Mouse (Mus musculus) CH12.LX (cell line): ENCODE measurements at regions not wholly inside any gene's neighbourhood (a gene's known extent, or its start where the extent isn't known, plus 50 kb on each side); places are given as distances from the start of the nearest gene placed in this dataset.

ENCODE experiments used
- CTCF ChIP-seq, 2 experiments: IDR thresholded peaks in 1 of 2; conservative IDR thresholded peaks in 1 of 2; 2 replicates each; pipeline ENCODE4 v1.5.1; 2011 to 2012; ENCODE audit warnings: low read depth in 2 of 2, low read length in 2 of 2, improper control_type of control experiment in 1 of 2, inconsistent platforms in 1 of 2, mild to moderate bottlenecking in 1 of 2, moderate library complexity in 1 of 2
- EP300 ChIP-seq: IDR thresholded peaks from 2 replicates; pipeline ENCODE4 v1.6.1; 2011; ENCODE audit warnings: low read length, improper control_type of control experiment
- HCFC1 ChIP-seq: IDR thresholded peaks from 2 replicates; pipeline ENCODE4 v1.6.1; 2012; ENCODE audit warnings: low read depth, mild to moderate bottlenecking, inconsistent platforms, low read length, improper control_type of control experiment
- MAX ChIP-seq: IDR thresholded peaks from 2 replicates; pipeline ENCODE4 v1.6.1; 2011; ENCODE audit warnings: low read length, improper control_type of control experiment
- POLR2A ChIP-seq: IDR thresholded peaks from 2 replicates; pipeline ENCODE4 v1.6.1; 2011; ENCODE audit warnings: low read depth, mild to moderate bottlenecking, improper control_type of control experiment, low read length
- TCF12 ChIP-seq: IDR thresholded peaks from 2 replicates; pipeline ENCODE4 v1.6.1; 2014; ENCODE audit warnings: low read depth, mild to moderate bottlenecking, inconsistent platforms, low read length, improper control_type of control experiment
- UBTF ChIP-seq: IDR thresholded peaks from 2 replicates; pipeline ENCODE4 v1.6.1; 2012; ENCODE audit warnings: low read depth, mild to moderate bottlenecking, inconsistent platforms, low read length, improper control_type of control experiment, moderate library complexity
- ZNF384 ChIP-seq: IDR thresholded peaks from 2 replicates; pipeline ENCODE4 v1.6.1; 2012; ENCODE audit warnings: low read depth, low read length, improper control_type of control experiment, inconsistent platforms

DNA sequence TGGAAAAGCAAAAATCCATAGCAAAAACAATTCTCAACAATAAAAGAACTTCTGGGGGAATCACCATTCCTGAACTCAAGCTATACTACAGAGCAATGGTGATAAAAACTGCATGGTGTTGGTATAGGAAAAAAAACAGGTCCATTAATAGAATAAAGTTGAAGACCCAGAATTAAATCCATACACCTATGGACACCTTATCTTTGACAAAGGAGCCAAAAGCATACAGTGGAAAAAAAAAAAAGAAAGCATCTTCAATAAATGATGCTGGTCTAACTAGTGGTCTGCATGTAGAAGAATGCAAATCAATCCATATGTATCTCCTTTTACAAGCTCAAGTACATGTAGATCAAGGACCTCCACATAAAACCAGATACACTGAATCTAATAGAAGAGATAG lies 291.8 kb upstream of the Plscr5 start:
- no peak for TF ChIP-seq EP300
- TF ChIP-seq CTCF (conservative IDR thresholded peaks at IDR 0.05 in 1 of 2, IDR thresholded peaks at IDR 0.05 in 1 of 2; ENCODE audit: low read depth in 2 of 2, low read length in 2 of 2), result no peak
- no peak for TF ChIP-seq ZNF384
- no peak for TF ChIP-seq UBTF
- no peak for TF ChIP-seq MAX
- no peak for TF ChIP-seq HCFC1
- no peak for TF ChIP-seq POLR2A
- TF ChIP-seq TCF12, result no peak
